Mouse (Mus musculus) liver, adult (tissue): ENCODE data around the gene Ddit4l.
"Not testable (repeated sequence)": the region's sequence is repeated elsewhere in the genome, so short reads cannot be mapped to it uniquely, and the experiment has no call there.

Experiments
- GATA4 ChIP-seq: IDR thresholded peaks from 2 replicates; pipeline ENCODE4 v1.6.1; 2014; ENCODE audit warnings: mild to moderate bottlenecking, low read length; ENCODE audit not compliant: insufficient replicate concordance

Gene Ddit4l

GRCm38 (mm10) chr3:137621312-137621711 lies at the start of gene Ddit4l:
Ddit4l (plus strand) TSS chr3:137621612.
- not testable (repeated sequence) for TF ChIP-seq GATA4

DNA sequence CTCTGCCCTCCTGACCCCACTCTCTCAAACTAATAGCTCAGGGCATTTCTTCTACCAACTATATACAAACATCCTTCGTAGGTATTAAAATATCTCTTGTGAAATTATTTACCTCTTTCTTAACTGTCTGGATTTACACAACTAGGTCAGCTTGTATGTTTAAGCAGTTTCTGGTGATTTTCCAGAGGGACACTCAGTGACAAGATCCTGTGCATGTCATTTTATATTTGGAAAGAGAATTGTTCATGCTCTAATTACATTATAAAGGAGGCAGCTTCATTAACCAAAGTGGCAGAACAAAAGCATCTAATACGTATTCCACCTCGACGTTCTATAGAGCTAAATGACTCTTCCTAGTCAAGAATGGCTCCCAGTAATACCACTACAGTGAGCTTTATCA lies 45.3 kb upstream of the Ddit4l start:
- TF ChIP-seq GATA4, result no peak

DNA sequence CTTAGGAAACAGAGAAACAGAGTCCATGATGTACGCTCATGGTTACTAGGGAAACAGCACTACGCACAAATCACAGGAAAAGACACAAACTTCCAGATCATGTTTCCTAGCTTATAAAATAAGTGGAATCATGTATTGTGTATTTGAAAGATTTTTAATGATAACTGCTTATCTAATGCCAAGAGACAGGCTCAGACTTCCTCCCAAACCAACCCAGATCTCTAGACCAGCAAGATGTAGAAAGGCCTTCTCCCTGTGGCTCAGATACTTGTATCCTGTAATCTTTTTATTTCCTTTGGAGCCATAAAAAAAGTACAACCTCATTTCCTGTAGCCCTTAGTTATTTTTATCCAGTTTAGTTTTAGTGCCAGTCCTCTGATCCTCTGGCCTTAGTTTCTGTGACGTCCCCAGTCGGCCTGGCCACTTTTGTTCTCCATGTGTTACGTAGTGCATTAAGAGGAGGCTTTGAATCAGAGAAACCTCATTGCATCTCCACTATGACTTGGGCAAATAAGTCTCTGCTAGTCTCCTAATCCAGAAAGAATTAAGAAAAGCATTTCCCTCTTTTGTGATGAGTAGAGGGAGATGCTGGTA lies 34.9 kb upstream of the Ddit4l start:
- TF ChIP-seq GATA4, result no peak

DNA sequence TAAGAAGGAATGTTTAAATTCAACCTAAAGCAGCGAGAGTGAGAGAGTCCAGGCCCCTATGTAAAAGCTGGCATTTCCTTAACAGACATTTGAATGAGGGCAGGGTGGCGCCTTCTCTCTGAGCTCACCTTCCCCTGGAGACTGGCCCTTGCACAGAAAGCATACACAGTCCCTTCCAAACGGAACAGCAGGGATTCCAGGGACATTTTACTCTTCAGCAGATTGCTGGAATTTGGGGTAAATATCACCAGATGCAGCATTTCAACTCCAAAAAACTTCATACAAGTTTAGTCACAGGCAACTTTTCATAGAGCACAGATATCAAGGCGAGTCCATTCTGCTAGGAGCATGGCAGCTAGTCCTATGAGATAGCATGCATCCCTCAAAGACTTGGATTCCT lies 31.6 kb upstream of the Ddit4l start:
- TF ChIP-seq GATA4, result no peak

- TF ChIP-seq GATA4, result no peak
Measured at GRCm38 (mm10) chr3:137594332-137594905, 27.0 kb upstream of the Ddit4l start.

GRCm38 (mm10) chr3:137608918-137609435 lies 12.4 kb upstream of the Ddit4l start:
- no peak for TF ChIP-seq GATA4

DNA sequence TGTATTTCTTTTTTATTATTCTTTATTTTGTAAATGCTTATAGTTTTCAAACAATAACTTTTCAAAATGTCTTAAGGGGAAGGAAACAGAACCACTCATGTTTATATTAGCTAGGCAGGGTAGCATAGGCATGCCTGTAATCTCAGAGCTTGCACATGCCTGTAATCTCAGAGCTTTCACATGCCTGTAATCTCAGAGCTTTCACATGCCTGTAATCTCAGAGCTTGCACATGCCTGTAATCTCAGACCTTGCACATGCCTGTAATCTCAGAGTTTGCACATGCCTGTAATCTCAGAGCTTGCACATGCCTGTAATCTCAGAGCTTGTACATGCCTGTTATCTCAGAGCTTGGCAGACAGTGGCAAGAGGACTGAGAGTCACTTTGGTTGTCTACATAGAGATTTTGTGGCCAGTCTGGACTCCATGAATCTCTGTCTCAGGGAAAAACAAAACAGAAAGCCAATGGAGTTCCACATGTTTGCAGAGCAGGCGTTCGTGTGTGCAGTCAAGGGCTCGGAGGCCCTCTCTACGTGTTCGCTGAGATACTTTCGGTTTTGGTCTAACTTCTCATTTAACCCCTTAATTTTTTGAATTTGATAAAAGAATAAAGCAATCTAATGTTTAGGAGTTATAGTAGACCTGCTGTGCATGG lies 10.8 kb upstream of the Ddit4l start:
- TF ChIP-seq GATA4, result no peak

- no peak for TF ChIP-seq GATA4
Measured at GRCm38 (mm10) chr3:137611110-137611857, 10.1 kb upstream of the Ddit4l start.

DNA sequence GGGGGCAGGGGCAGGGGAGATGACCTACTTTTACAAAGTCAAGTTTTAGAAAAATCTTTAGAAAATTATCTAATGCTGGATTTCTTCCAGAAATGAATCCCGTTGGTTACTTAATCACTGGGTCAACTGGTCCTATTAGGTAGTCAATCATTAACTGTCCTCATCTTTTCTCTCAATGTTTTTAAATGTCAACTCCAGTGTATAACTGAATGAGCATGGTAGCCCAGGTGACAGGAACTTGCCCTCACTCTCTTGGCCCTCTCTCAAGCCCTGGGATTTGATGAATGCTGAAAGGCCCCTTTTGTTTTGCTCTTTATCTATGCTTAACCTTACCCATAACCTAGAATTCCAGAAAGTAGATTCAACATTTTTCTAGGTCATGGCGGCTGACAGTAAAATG lies 9.4 kb upstream of the Ddit4l start:
- TF ChIP-seq GATA4, result no peak

DNA sequence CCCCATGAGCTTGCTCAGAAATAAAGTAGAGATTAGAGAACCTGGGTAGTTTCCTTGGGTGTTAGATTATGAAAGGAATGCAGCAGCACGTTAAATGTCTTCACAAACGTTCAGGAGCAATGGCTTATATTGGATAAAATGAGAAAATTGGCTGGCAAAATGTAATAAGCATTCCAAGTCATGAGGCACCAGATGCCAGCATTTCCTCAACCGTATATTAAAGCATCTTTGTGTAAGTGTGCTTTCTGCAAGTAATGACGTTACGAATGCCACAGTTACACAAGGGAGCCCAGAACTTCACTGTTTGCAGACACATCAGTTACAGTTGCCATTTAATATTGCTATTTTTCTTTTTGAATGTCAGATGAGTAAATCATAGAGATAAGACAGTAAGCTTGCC lies 872 bp upstream of the Ddit4l start:
- no peak for TF ChIP-seq GATA4

DNA sequence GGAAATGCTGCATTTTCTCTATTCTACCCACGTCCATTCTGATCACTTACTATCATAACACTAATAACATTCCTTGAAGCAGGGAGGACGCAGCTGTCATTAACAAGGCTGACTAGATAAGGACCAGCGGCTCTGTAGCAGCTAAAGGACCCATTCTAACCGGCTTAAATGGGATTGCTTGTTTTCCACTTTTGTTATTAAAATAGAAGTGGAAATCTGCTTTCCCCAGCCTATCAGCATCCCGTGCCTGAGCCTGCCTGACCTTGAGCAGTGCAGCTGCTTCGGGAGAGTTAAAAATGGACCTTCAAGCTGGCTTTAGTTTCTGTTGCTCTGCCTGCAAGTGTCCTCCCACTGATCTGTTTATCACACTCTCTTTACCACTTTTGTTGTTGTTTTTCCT lies 679 bp downstream of the Ddit4l start:
- no peak for TF ChIP-seq GATA4

DNA sequence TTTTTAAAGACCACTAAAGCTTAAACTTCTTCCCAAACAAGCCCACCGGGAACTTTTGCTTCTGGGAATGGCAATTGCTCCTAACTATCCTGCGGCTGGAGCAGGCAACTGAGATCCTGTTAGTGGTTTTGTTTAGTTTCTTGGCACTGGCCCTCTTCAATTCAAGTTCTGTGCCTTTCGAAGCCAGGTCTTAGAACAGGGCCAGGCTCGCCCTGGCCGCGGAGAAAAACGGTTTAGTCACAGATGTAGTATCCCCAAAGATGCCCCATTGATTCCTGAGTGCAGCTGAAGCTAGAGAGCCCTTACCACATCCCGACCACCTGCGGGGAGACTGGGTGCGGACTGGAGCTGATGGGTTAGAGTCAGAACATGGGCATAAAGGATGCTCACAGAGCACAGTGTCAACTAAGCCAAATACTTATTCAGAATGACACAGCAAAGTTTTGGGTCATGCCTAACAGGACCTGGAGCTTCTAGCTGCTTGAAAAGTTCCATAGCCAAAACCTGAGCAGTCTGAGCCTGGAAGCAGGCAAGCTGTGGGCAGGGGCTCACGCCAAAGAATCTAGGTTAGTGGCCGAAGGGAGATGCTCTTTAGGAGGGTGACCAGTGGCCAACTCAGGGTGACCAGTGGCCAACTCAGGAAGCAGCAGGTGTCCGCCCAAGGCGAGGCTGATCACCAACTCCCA lies 1.6 kb downstream of the Ddit4l start:
- TF ChIP-seq GATA4, result no peak

DNA sequence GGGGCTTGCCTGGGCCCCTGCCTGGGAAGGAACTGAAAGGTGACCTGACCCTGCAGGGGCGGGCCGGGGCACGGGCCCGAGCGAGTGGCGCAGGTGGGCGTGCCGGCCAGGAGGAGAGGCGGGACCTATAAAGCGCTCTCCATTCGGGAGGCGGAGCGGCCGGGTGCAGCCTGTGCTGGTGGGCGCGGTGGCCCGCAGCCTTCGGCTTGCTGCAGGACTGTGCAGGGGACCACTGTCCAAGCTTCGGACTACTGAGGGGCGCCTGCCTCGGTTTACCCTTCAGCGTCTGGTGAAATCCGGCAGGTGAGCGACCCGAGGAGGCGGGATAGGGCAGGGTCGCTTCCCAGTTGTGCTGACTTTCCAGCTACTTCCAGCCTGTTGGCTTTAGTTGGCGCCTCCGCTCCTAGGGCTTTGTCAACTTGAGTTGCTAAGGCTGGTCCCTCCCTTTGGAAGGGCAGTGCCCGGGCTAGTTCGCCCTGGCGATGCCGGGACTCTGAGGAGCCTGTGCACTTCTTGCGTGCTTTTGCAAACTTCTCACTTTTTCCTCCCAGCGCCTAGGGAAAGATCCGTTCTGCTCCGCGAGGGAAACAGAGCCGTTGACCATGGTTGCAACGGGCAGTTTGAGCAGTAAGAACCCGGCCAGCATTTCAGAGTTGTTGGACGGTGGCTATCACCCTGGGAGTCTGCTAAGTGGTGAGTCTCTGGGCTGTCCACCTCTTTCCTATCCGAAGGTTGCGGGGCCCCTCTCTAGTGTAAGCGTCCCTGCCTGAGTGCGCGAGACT lies 2.4 kb downstream of the Ddit4l start:
- TF ChIP-seq GATA4, result no peak

GRCm38 (mm10) chr3:137625054-137625453 lies 3.6 kb downstream of the Ddit4l start:
- no peak for TF ChIP-seq GATA4
